Mouse (Mus musculus) forebrain, embryonic 16.5 days (tissue): ENCODE data around the gene Akt3. TPM values are rescaled to one million over a fixed set of nuclear protein-coding genes. Genes with fewer than 3 reads are reported as not detected.

Experiments
- ATAC-seq: fragments of 200-750 bp; cut with Nextera tagmentation; 2 replicates; pipeline ENCODE4 v1.8.0; 2017; ENCODE audit warnings: mild to moderate bottlenecking, moderate library complexity
- H3K27ac ChIP-seq: fragments of 300-500 bp; sonication (generic); 2 replicates; pipeline ENCODE4 v1.5.1; 2014; ENCODE audit warnings: low read length, control low read depth
- H3K27me3 ChIP-seq: fragments of 300-500 bp; sonication (generic); replicated peaks from 2 replicates; pipeline ENCODE4 v1.6.1; 2014; ENCODE audit warnings: low read length; ENCODE audit not compliant: control insufficient read depth, insufficient read depth
- H3K36me3 ChIP-seq: fragments of 300-500 bp; sonication (generic); 2 replicates; pipeline ENCODE4 v1.6.1; 2014; ENCODE audit not compliant: control insufficient read depth, insufficient read depth
- H3K4me1 ChIP-seq: fragments of 300-500 bp; sonication (generic); replicated peaks from 2 replicates; pipeline ENCODE4 v1.6.1; 2014; ENCODE audit warnings: low read length; ENCODE audit not compliant: control insufficient read depth, insufficient read depth
- H3K4me2 ChIP-seq: fragments of 300-500 bp; sonication (generic); 2 replicates; pipeline ENCODE4 v1.6.1; 2014; ENCODE audit warnings: mild to moderate bottlenecking, low read length, control low read depth
- H3K4me3 ChIP-seq: fragments of 300-500 bp; sonication (generic); replicated peaks from 2 replicates; pipeline ENCODE4 v1.5.1; 2014; ENCODE audit warnings: mild to moderate bottlenecking, low read length, control low read depth
- H3K9ac ChIP-seq: fragments of 300-500 bp; sonication (generic); replicated peaks from 2 replicates; pipeline ENCODE4 v1.6.1; 2014; ENCODE audit warnings: low read depth, low read length, control low read depth
- H3K9me3 ChIP-seq: fragments of 300-500 bp; sonication (generic); 2 replicates; pipeline ENCODE4 v1.6.1; 2016; ENCODE audit warnings: low read length; ENCODE audit not compliant: control insufficient read depth
- WGBS: fragments of 180-500 bp; shearing (Covaris S2); extraction: QIAGEN DNeasy Blood & Tissue Kit; methylation state at CpG from one replicate; pipeline ENCODE4 v1.1.7; 2014; 5-methylcytosine and 5-hydroxymethylcytosine counted together
- polyA plus RNA-seq: library from polyadenylated mRNA; unstranded; fragments of >200 nt; fragmentation: Nextera tagmentation; extraction: Ambion mirVana; gene quantifications from 2 replicates; pipeline ENCODE4 v1.2.1, GENCODE M21; 2015

Akt3 gene
- polyA plus RNA-seq, 1 experiment from 2014 or later, result 40.6 TPM

- no peaks in the 10 kb centered on the region for H3K36me3 ChIP-seq
- 52% methylated on average over 10 of the region's 10 CpGs for WGBS
Measured at GRCm38 (mm10) chr1:176980801-176981400, 277.1 kb downstream of the Akt3 start.

GRCm38 (mm10) chr1:176980140-176980539 lies 277.9 kb downstream of the Akt3 start:
- Histone ChIP-seq H3K27me3 (no peaks in the 10 kb centered on the region), H3K36me3 (no peaks in the 10 kb centered on the region), H3K9me3 (no peaks in the 10 kb centered on the region), H3K9ac (no peak overlapping the region), H3K4me3 (no peak overlapping the region), H3K4me1 (peaks cover 5% of the 10 kb centered on the region), H3K4me2 (no peak overlapping the region), H3K27ac (peak overlapping the region; percentile 48; the same call in 1 of the 2 replicates)
- no peak; the same call in 1 of the 2 replicates for ATAC-seq
- 71% methylated on average over 5 of the region's 5 CpGs for WGBS

More at GRCm38 (mm10) chr1:176980801-176981400, 277.1 kb downstream of the Akt3 start:
- Histone ChIP-seq H3K4me2 (no peak overlapping the region), H3K4me3 (no peak overlapping the region), H3K9me3 (no peaks in the 10 kb centered on the region), H3K4me1 (peaks cover 11% of the 10 kb centered on the region), H3K9ac (no peak overlapping the region), H3K27ac (peak overlapping the region; percentile 19), H3K27me3 (no peaks in the 10 kb centered on the region)
- ATAC-seq, result no peak

- no peaks in the 10 kb centered on the region for H3K9me3 ChIP-seq
Measured at GRCm38 (mm10) chr1:176979235-176979634, 278.8 kb downstream of the Akt3 start.

GRCm38 (mm10) chr1:176973356-176974088 lies 284.5 kb downstream of the Akt3 start:
- Histone ChIP-seq H3K4me3 (no peak overlapping the region), H3K9ac (no peak overlapping the region), H3K4me2 (no peak overlapping the region), H3K27me3 (no peaks in the 10 kb centered on the region), H3K4me1 (peaks cover 15% of the 10 kb centered on the region), H3K27ac (no peak overlapping the region), H3K9me3 (no peaks in the 10 kb centered on the region), H3K36me3 (no peaks in the 10 kb centered on the region)
- 93% methylated on average over 6 of the region's 6 CpGs for WGBS
- ATAC-seq, result no peak

More at GRCm38 (mm10) chr1:176979235-176979634, 278.8 kb downstream of the Akt3 start:
- Histone ChIP-seq H3K36me3 (no peaks in the 10 kb centered on the region), H3K9ac (no peak overlapping the region), H3K4me2 (no peak overlapping the region), H3K27ac (no peak overlapping the region), H3K4me3 (no peak overlapping the region), H3K4me1 (peaks cover 4% of the 10 kb centered on the region), H3K27me3 (no peaks in the 10 kb centered on the region)
- no peak for ATAC-seq

- no peak overlapping the region for H3K4me2 ChIP-seq
- peak overlapping the region; percentile 9; the same call in 1 of the 2 replicates for H3K9ac ChIP-seq
- H3K27me3 ChIP-seq, result no peaks in the 10 kb centered on the region
- H3K27ac ChIP-seq, result peak overlapping the region; percentile 70
- no peaks in the 10 kb centered on the region for H3K9me3 ChIP-seq
- H3K4me3 ChIP-seq, result no peak overlapping the region
- 81% methylated on average over 4 of the region's 4 CpGs for WGBS
- peaks cover 15% of the 10 kb centered on the region for H3K4me1 ChIP-seq
- no peak for ATAC-seq
- H3K36me3 ChIP-seq, result no peaks in the 10 kb centered on the region
Measured at GRCm38 (mm10) chr1:176971479-176971797, 286.6 kb downstream of the Akt3 start.

- Histone ChIP-seq H3K4me3 (no peak overlapping the region), H3K36me3 (no peaks in the 10 kb centered on the region), H3K4me2 (peak overlapping the region; percentile 9; the same call in 1 of the 2 replicates), H3K27ac (peak overlapping the region; percentile 70), H3K4me1 (peaks cover 15% of the 10 kb centered on the region), H3K27me3 (no peaks in the 10 kb centered on the region), H3K9ac (peak overlapping the region; percentile 9; the same call in 1 of the 2 replicates), H3K9me3 (no peaks in the 10 kb centered on the region)
- ATAC-seq, result peak; percentile 47
- 38% methylated on average over 16 of the region's 16 CpGs for WGBS
Measured at GRCm38 (mm10) chr1:176970635-176971478, 287.1 kb downstream of the Akt3 start.

Other genes with a start within 250 kb of the Akt3 start
- gene Zbtb18, start 184.1 kb upstream of the Akt3 start, polyA plus RNA-seq, result 111 and 146 TPM in 2 replicates